In genomic region chr12:45158986-45159385, GRCm38 (mm10) we compare ENCODE assay signal across 14 mouse cellular contexts.
DNase-seq lines count a peak whose midpoint lies in the region; ATAC-seq and TF ChIP-seq lines count a peak whose summit lies in the region.
"Had no signal": no experiment of that assay in that cellular context is flagged by ENCODE, and none has a peak within 500 bp of the region (broad histone marks: within the 10 kb centered on the region; RNA-seq: fewer than 3 reads in every experiment).

No protein-coding gene starts in this region.

- no peak overlapping the region for H3K9ac ChIP-seq in midbrain, postnatal 0 days (replicated peaks; ENCODE audit: low read length, poor library complexity, severe bottlenecking)
- H3K9ac ChIP-seq in midbrain, embryonic 16.5 days (ENCODE audit: low read depth, low read length): no peak overlapping the region
- H3K9ac ChIP-seq: limb, embryonic 15.5 days had no signal

- WGBS in midbrain, postnatal 0 days: 55% methylated on average over 3 of the region's 3 CpGs
- 52% methylated on average over 3 of the region's 3 CpGs for WGBS in midbrain, embryonic 16.5 days

- no peak overlapping the region for H3K4me3 ChIP-seq in gastrocnemius, adult 2 months
- no peak overlapping the region for H3K4me3 ChIP-seq in left cerebral cortex, adult 2 months
- H3K4me3 ChIP-seq in midbrain, postnatal 0 days (ENCODE audit: low read depth, low read length): no peak overlapping the region
- no peak overlapping the region for H3K4me3 ChIP-seq in midbrain, embryonic 16.5 days (ENCODE audit: low read depth, low read length)
- H3K4me3 ChIP-seq: limb, embryonic 15.5 days had no signal

- ATAC-seq in midbrain, postnatal 0 days (ENCODE audit: low FRiP score): no peak
- no peak; the same call in 1 of the 2 replicates for ATAC-seq in midbrain, embryonic 16.5 days
- no peak for ATAC-seq in cerebellum, adult (ENCODE audit: insufficient number of reproducible peaks, low FRiP score, low TSS enrichment)

- no peaks in the 10 kb centered on the region for H3K36me3 ChIP-seq in midbrain, postnatal 0 days (ENCODE audit: insufficient read depth, low read length)
- no peaks in the 10 kb centered on the region for H3K36me3 ChIP-seq in midbrain, embryonic 16.5 days (ENCODE audit: control insufficient read depth, insufficient read depth, low read length)
- H3K36me3 ChIP-seq: limb, embryonic 15.5 days had no signal

- no peaks in the 10 kb centered on the region for H3K27me3 ChIP-seq in midbrain, postnatal 0 days (ENCODE audit: insufficient read depth, low read length)
- H3K27me3 ChIP-seq in midbrain, embryonic 16.5 days (ENCODE audit: control insufficient read depth, insufficient read depth, low read depth, low read length): no peaks in the 10 kb centered on the region
- H3K27me3 ChIP-seq: limb, embryonic 15.5 days had no signal

- peak; percentile 34; the same call in 1 of the 2 replicates for TF ChIP-seq CTCF in gastrocnemius, adult 2 months (IDR thresholded peaks at IDR 0.05)
- TF ChIP-seq CTCF in left cerebral cortex, adult 2 months (IDR thresholded peaks at IDR 0.05): peak; percentile 37
- TF ChIP-seq CTCF in midbrain, postnatal 0 days (IDR thresholded peaks at IDR 0.05): peak; percentile 35; the same call in 1 of the 2 replicates

- DNase-seq in gastrocnemius, adult 2 months: no peak
- no peak for DNase-seq in gastrocnemius, postnatal 4 days (ENCODE audit: low spot score in 2 of 2)
- DNase-seq in left cerebral cortex, adult 2 months (ENCODE audit: extremely low spot score in 1 of 2, low spot score in 2 of 2): no peak
- no peak for DNase-seq in left cerebral cortex, postnatal 10 days (ENCODE audit: extremely low spot score in 1 of 2, low spot score in 2 of 2)
- peak; percentile 24 for DNase-seq in midbrain, postnatal 0 days (ENCODE audit: low spot score)
- no peak for DNase-seq in spleen, postnatal 36 days (ENCODE audit: low spot score in 2 of 2)
- DNase-seq: cerebellum, adult 11 months; cerebellum, postnatal 25 days; gastrocnemius, postnatal 25 days; lung, postnatal 14 days; thymus, postnatal 4 days had no signal

- intact Hi-C loops in gastrocnemius, adult 2 months (cut with DNase I): loop anchor here (5.0 kb wide), 1 partner anchor 82 kb away; no protein-coding TSS in a partner anchor
- intact Hi-C loops in left cerebral cortex, adult 2 months (cut with DNase I): no loop called here
- intact Hi-C loops in left cerebral cortex, postnatal 10 days (cut with DNase I): no loop called here

- no peak overlapping the region for H3K4me2 ChIP-seq in midbrain, postnatal 0 days (ENCODE audit: low read depth, low read length, poor library complexity, severe bottlenecking)
- H3K4me2 ChIP-seq in midbrain, embryonic 16.5 days (ENCODE audit: low read length): no peak overlapping the region
- H3K4me2 ChIP-seq: limb, embryonic 15.5 days had no signal

- H3K4me1 ChIP-seq in midbrain, postnatal 0 days (ENCODE audit: insufficient read depth, low read length): no peaks in the 10 kb centered on the region
- no peaks in the 10 kb centered on the region for H3K4me1 ChIP-seq in midbrain, embryonic 16.5 days (ENCODE audit: control insufficient read depth, insufficient read depth, low read length)
- H3K4me1 ChIP-seq: limb, embryonic 15.5 days had no signal

- no peak overlapping the region for H3K27ac ChIP-seq in gastrocnemius, adult 2 months
- H3K27ac ChIP-seq in left cerebral cortex, adult 2 months: no peak overlapping the region
- H3K27ac ChIP-seq in midbrain, postnatal 0 days (ENCODE audit: low read depth, low read length): no peak overlapping the region
- H3K27ac ChIP-seq in midbrain, embryonic 16.5 days (ENCODE audit: low read length): no peak overlapping the region
- H3K27ac ChIP-seq: limb, embryonic 15.5 days had no signal

- H3K9me3 ChIP-seq in midbrain, postnatal 0 days (ENCODE audit: low read length): no peaks in the 10 kb centered on the region
- H3K9me3 ChIP-seq in midbrain, embryonic 16.5 days (replicated peaks; ENCODE audit: control insufficient read depth, low read length, poor library complexity, severe bottlenecking): no peaks in the 10 kb centered on the region
- H3K9me3 ChIP-seq: limb, embryonic 15.5 days had no signal
